Mouse (Mus musculus) liver, embryonic 14.5 days (tissue): ENCODE results near the gene Plekhg2. TPM values are rescaled to one million over a fixed set of nuclear protein-coding genes. Genes with fewer than 3 reads are reported as not detected.
A peak's percentile ranks its signal among the peaks of the same experiment; 100 is the strongest.

Experiments
- ATAC-seq: fragments of 200-750 bp; cut with Nextera tagmentation; 2 replicates; pipeline ENCODE4 v1.8.0; 2017; ENCODE audit warnings: moderate number of reproducible peaks, mild to moderate bottlenecking, moderate library complexity; ENCODE audit not compliant: insufficient read depth
- DNase-seq, 3 experiments: peaks; one replicate each; pipeline ENCODE4 v3.0.0-alpha.2; 2012 to 2013; ENCODE audit warnings: low read depth in 3 of 3, low spot score in 3 of 3
- H3K27ac ChIP-seq: fragments of 300-500 bp; sonication (generic); 2 replicates; pipeline ENCODE4 v1.5.1; 2014; ENCODE audit warnings: moderate library complexity, mild to moderate bottlenecking, control low read depth, inconsistent platforms
- H3K27me3 ChIP-seq: fragments of 300-500 bp; sonication (generic); 2 replicates; pipeline ENCODE4 v1.6.1; 2014; ENCODE audit warnings: mild to moderate bottlenecking, low read length, moderate library complexity; ENCODE audit not compliant: control insufficient read depth, insufficient read depth
- H3K36me3 ChIP-seq: fragments of 300-500 bp; sonication (generic); replicated peaks from 2 replicates; pipeline ENCODE4 v1.6.1; 2014; ENCODE audit warnings: low read depth; ENCODE audit not compliant: control insufficient read depth, insufficient read depth
- H3K4me1 ChIP-seq, 2 experiments: fragments of 200-500 bp in 1 of 2; fragments of 300-500 bp in 1 of 2; sonication (generic) in 1 of 2; replicated peaks; 2 replicates each; pipeline ENCODE4 v1.6.1; 2012 to 2014; ENCODE audit warnings: antibody characterized with exemption in 1 of 2, inconsistent platforms in 1 of 2, low read length in 1 of 2; ENCODE audit not compliant: control insufficient read depth in 2 of 2, insufficient read depth in 2 of 2
- H3K4me2 ChIP-seq: fragments of 300-500 bp; sonication (generic); 2 replicates; pipeline ENCODE4 v1.6.1; 2014; ENCODE audit warnings: low read depth, mild to moderate bottlenecking, control low read depth, moderate library complexity
- H3K4me3 ChIP-seq, 2 experiments: fragments of 200-500 bp in 1 of 2; fragments of 300-500 bp in 1 of 2; sonication (generic) in 1 of 2; 2 replicates each; pipeline ENCODE4 v1.5.1; 2012 to 2014; ENCODE audit warnings: low read depth in 2 of 2, low read length in 2 of 2, mild to moderate bottlenecking in 2 of 2, control low read depth in 1 of 2, inconsistent platforms in 1 of 2, moderate library complexity in 1 of 2; ENCODE audit not compliant: insufficient read depth in 1 of 2
- H3K9ac ChIP-seq: fragments of 300-500 bp; sonication (generic); replicated peaks from 2 replicates; pipeline ENCODE4 v1.6.1; 2014; ENCODE audit warnings: mild to moderate bottlenecking, control low read depth, moderate library complexity
- H3K9me3 ChIP-seq: fragments of 300-500 bp; sonication (generic); 2 replicates; pipeline ENCODE4 v1.6.1; 2016; ENCODE audit warnings: low read length, mixed read lengths; ENCODE audit not compliant: control insufficient read depth
- CTCF ChIP-seq: IDR thresholded peaks from 2 replicates; pipeline ENCODE4 v1.5.1; 2016; ENCODE audit warnings: antibody characterized with exemption, low read depth, control low read depth
- EP300 ChIP-seq: IDR thresholded peaks from 2 replicates; pipeline ENCODE4 v1.6.1; 2016; ENCODE audit warnings: antibody characterized with exemption, low read depth
- WGBS: fragments of 180-500 bp; shearing (Covaris S2); extraction: QIAGEN DNeasy Blood & Tissue Kit; methylation state at CpG from one replicate; pipeline ENCODE4 v1.1.7; 2014; ENCODE audit not compliant: insufficient replicate concordance; 5-methylcytosine and 5-hydroxymethylcytosine counted together
- polyA plus RNA-seq, 2 experiments: library from polyadenylated mRNA; depleted of rRNA in 1 of 2; stranded (reverse) in 1 of 2; unstranded in 1 of 2; fragments of >200 nt; fragmentation: Nextera tagmentation in 1 of 2; extraction: Ambion mirVana in 1 of 2; gene quantifications; 2 replicates each; pipeline versions ENCODE4 v1.2.1 to v1.2.3; 2012 to 2014

Gene Plekhg2
- polyA plus RNA-seq (2012; rRNA removed): 3.2 and 3.3 TPM in 2 replicates
- polyA plus RNA-seq (2014; fragmentation: Nextera tagmentation; extraction: Ambion mirVana): 2.7 and 3.4 TPM in 2 replicates

DNA sequence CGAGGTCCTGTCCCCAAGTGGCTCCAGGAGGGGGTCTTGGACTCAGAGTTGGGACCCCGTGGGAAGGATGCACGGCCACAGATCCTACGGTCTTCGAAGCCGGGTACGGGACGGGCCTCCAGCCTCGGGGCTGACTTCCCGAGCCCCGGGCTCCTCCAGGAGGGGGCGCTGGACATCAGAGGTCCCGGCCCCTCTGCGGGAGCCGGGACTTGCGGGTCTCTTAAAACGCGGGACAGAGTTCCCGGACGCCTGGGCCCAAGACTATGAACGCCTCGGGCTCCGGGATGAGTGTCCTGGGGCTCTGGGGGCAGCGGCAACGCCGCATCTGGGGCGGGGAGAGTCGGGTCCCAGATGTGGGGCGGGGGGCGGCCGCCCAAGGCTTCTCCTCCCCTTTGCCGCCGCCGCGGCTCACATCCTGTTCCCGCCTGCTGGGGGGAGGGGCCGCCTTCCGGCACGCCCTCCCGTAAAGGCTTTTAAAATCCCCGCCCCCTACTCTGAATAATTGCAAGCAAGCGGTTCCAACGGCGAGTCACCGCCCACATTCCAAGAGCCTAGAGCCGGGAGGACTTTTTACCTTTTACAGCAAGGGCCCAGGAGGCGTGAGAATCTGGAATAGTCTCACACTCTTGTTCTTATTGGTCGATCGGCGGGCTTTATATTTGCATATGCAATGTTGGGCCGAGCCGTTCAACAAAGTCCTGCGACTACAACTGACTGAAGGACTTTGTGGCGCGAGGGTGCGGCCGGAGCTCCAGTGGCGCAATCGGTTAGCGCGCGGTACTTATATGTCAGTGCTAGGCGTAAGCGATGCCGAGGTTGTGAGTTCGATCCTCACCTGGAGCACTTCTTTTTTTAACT, at the start of gene Plekhg2:
Gene Plekhg2 (minus strand): TSS at position 349 of the 858 bp plus-strand sequence.
- Histone ChIP-seq H3K9me3 (no peaks in the 10 kb centered on the region), H3K4me3 (peak within 1 kb of the TSS; percentile 61 to 79), H3K36me3 (no peaks in the 10 kb centered on the region), H3K27ac (peak within 1 kb of the TSS; percentile 65), H3K4me1 (peaks cover 21 to 26% of the 10 kb centered on the region in 2 experiments), H3K9ac (peak within 1 kb of the TSS; percentile 76), H3K27me3 (peaks cover 12% of the 10 kb centered on the region), H3K4me2 (peak within 1 kb of the TSS; percentile 92)
- WGBS: under 1% methylated on average over 63 of the region's 66 CpGs
- ATAC-seq (peak; percentile 83), DNase-seq (peak; percentile 92 to 95 (median 93))
- TF ChIP-seq EP300 (peak; percentile 39), CTCF (peak; percentile 71)

- Histone ChIP-seq H3K9me3 (no peaks in the 10 kb centered on the region), H3K4me1 (no peaks in the 10 kb centered on the region), H3K4me2 (no peak overlapping the region), H3K4me3 (no peak overlapping the region), H3K36me3 (peaks cover 59% of the 10 kb centered on the region), H3K27ac (no peak overlapping the region), H3K27me3 (no peaks in the 10 kb centered on the region), H3K9ac (no peak overlapping the region)
- 89% methylated on average over 2 of the region's 2 CpGs for WGBS
- ATAC-seq (no peak), DNase-seq (no peak)
- TF ChIP-seq EP300 (no peak), CTCF (no peak)
These were observed 47.0 kb upstream of the Plekhg2 start for GRCm38 (mm10) chr7:28419416-28419815.

- ATAC-seq: no peak
- no peak for TF ChIP-seq CTCF
- TF ChIP-seq EP300: no peak
These were observed 45.8 kb upstream of the Plekhg2 start for GRCm38 (mm10) chr7:28418096-28418670.

DNA sequence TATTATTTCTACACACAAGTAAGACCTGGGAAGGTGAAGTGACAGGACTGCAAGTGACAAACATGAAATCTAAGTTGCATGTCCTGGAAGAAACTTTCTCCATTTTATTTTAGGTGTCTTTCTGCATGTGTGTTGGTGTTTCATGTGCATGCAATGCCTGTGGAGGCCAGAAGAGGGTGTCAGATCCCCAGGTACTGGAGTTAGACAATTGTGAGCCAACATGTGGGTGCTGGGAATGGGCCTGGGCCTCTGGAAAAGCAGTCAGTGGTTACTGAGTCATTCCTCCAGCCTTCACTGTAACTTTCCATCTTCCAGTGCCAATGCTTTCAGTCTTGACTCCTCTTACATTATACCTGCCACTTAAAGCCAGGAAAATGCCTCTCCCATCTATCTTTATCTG, 45.0 kb upstream of the Plekhg2 start:
- H3K27ac ChIP-seq: no peak overlapping the region
- peaks cover 65% of the 10 kb centered on the region for H3K36me3 ChIP-seq

More at GRCm38 (mm10) chr7:28418096-28418670, 45.8 kb upstream of the Plekhg2 start:
- 82% methylated on average over 8 of the region's 8 CpGs for WGBS
- Histone ChIP-seq H3K27ac (no peak overlapping the region), H3K4me1 (no peaks in the 10 kb centered on the region), H3K36me3 (peaks cover 65% of the 10 kb centered on the region), H3K27me3 (no peaks in the 10 kb centered on the region), H3K9ac (no peak overlapping the region), H3K4me3 (no peak overlapping the region), H3K4me2 (no peak overlapping the region), H3K9me3 (no peaks in the 10 kb centered on the region)
- DNase-seq: no peak

DNA sequence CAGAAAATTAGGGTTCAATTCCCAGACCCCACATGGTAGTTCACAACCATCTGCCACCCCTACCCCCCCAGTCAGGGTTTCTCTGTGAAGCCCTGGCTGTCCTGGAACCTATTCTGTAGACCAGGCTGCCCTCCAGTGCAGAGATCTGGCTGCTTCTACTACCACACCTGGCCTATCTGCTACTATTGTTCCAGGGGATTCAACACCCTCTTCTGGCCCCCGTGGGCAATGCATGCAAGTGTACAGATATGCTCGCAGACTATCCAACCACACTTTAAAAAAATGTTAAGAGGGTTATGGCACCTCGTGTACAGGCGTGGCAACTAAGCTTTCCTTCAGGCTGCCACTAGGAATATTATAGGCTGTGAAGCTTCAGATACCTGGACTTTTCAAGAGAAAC, 40.4 kb upstream of the Plekhg2 start:
- TF ChIP-seq EP300 (no peak), CTCF (0 out of 2 replicates have a peak, but pooled peaks have one; percentile 20)
- Histone ChIP-seq H3K4me1 (no peaks in the 10 kb centered on the region), H3K4me3 (no peak overlapping the region), H3K27ac (no peak overlapping the region), H3K36me3 (peaks cover 34% of the 10 kb centered on the region), H3K27me3 (no peaks in the 10 kb centered on the region), H3K9ac (no peak overlapping the region), H3K4me2 (no peak overlapping the region), H3K9me3 (no peaks in the 10 kb centered on the region)
- no peak for DNase-seq
- 60% methylated on average over 4 of the region's 4 CpGs for WGBS
- no peak for ATAC-seq

More for the DNA sequence above, 45.0 kb upstream of the Plekhg2 start:
- TF ChIP-seq CTCF (peak; percentile 54), EP300 (no peak)
- no peak for DNase-seq
- no peak overlapping the region for H3K9ac ChIP-seq
- H3K27me3 ChIP-seq: no peaks in the 10 kb centered on the region
- H3K4me2 ChIP-seq: no peak overlapping the region
- H3K9me3 ChIP-seq: no peaks in the 10 kb centered on the region
- no peak overlapping the region for H3K4me3 ChIP-seq
- H3K4me1 ChIP-seq: no peaks in the 10 kb centered on the region
- ATAC-seq: no peak
